Mouse (Mus musculus): ENCODE data around the gene 4933415A04Rik. TPM values are rescaled to one million over a fixed set of nuclear protein-coding genes. Genes with fewer than 3 reads are reported as not detected.

Gene 4933415A04Rik
- total RNA-seq, 2 experiments from 2014 or later: 0.12 TPM; not detected in 1

- DNase-seq (ENCODE audit: low spot score): no peak
Observed at GRCm38 (mm10) chr11:43631645-43632044, 44.8 kb downstream of the 4933415A04Rik start.

GRCm38 (mm10) chr11:43632566-43632965 is 45.7 kb downstream of the 4933415A04Rik start:
- DNase-seq (ENCODE audit: low spot score): no peak

GRCm38 (mm10) chr11:43633165-43633564 is 46.3 kb downstream of the 4933415A04Rik start:
- no peak for DNase-seq (ENCODE audit: low spot score)

- peak; percentile 30 for DNase-seq (ENCODE audit: low spot score)
Observed at GRCm38 (mm10) chr11:43633658-43634401, 47.0 kb downstream of the 4933415A04Rik start.

GRCm38 (mm10) chr11:43636761-43637160 is 49.9 kb downstream of the 4933415A04Rik start:
- no peak for DNase-seq (ENCODE audit: low spot score)

GRCm38 (mm10) chr11:43638486-43638885 is 51.6 kb downstream of the 4933415A04Rik start:
- no peak for DNase-seq (ENCODE audit: low spot score)

Other genes starting within 250 kb of the 4933415A04Rik start
- 10 to 100 TPM; 51.6 to 56.3 TPM for gene Pttg1, start 160.8 kb upstream of the 4933415A04Rik start, total RNA-seq (2021)
- gene Slu7, start 153.3 kb upstream of the 4933415A04Rik start, total RNA-seq (2021): 10 to 100 TPM; 34.0 to 36.5 TPM
- gene C1qtnf2, start 112.8 kb upstream of the 4933415A04Rik start, total RNA-seq (2021): 1 to 10 TPM; 1.8 to 3.0 TPM
- not detected for gene Ccnjl, start 58.3 kb upstream of the 4933415A04Rik start, total RNA-seq (2021)
- not detected for gene Fabp6, start 14.5 kb downstream of the 4933415A04Rik start, total RNA-seq (2021)
- gene Pwwp2a, start 95.0 kb downstream of the 4933415A04Rik start, total RNA-seq (2021): 10 to 100 TPM; 12.6 to 14.1 TPM
- 10 to 100 TPM; 65.1 to 65.9 TPM for gene Ttc1, start 161.0 kb downstream of the 4933415A04Rik start, total RNA-seq (2021)